Mouse (Mus musculus): ENCODE results near the gene S100pbp.

S100pbp gene

GRCm38 (mm10) chr4:129130755-129131303 lies 58.7 kb downstream of the S100pbp start:
- DNase-seq (ENCODE audit: extremely low read depth, low read depth): peak; percentile 84

- no peak for DNase-seq (ENCODE audit: extremely low read depth, low read depth)
These were observed 59.4 kb downstream of the S100pbp start for GRCm38 (mm10) chr4:129130149-129130548.

- no peak for DNase-seq (ENCODE audit: extremely low read depth, low read depth)
These were observed 60.1 kb downstream of the S100pbp start for GRCm38 (mm10) chr4:129129387-129129786.

GRCm38 (mm10) chr4:129128582-129129338 lies 60.8 kb downstream of the S100pbp start:
- no peak for DNase-seq (ENCODE audit: extremely low read depth, low read depth)

GRCm38 (mm10) chr4:129125736-129126451 lies 63.6 kb downstream of the S100pbp start:
- DNase-seq (ENCODE audit: extremely low read depth, low read depth): no peak

GRCm38 (mm10) chr4:129124652-129125146 lies 64.8 kb downstream of the S100pbp start:
- no peak for DNase-seq (ENCODE audit: extremely low read depth, low read depth)

GRCm38 (mm10) chr4:129122719-129123118 lies 66.8 kb downstream of the S100pbp start:
- DNase-seq (ENCODE audit: extremely low read depth, low read depth): no peak

- no peak for DNase-seq (ENCODE audit: extremely low read depth, low read depth)
These were observed 67.4 kb downstream of the S100pbp start for GRCm38 (mm10) chr4:129122107-129122506.

GRCm38 (mm10) chr4:129121569-129122086 lies 67.9 kb downstream of the S100pbp start, which contains the start of gene Hpca:
TSS of gene Hpca (minus strand) at chr4:129122036.
- DNase-seq (ENCODE audit: extremely low read depth, low read depth): no peak

GRCm38 (mm10) chr4:129120520-129121445 lies 68.7 kb downstream of the S100pbp start:
- no peak for DNase-seq (ENCODE audit: extremely low read depth, low read depth)

- no peak for DNase-seq (ENCODE audit: extremely low read depth, low read depth)
These were observed 69.8 kb downstream of the S100pbp start for GRCm38 (mm10) chr4:129119708-129120107.

- no peak for DNase-seq (ENCODE audit: extremely low read depth, low read depth)
These were observed 71.6 kb downstream of the S100pbp start for GRCm38 (mm10) chr4:129117720-129118510.

GRCm38 (mm10) chr4:129116703-129117102 lies 72.8 kb downstream of the S100pbp start:
- DNase-seq (ENCODE audit: extremely low read depth, low read depth): no peak

- DNase-seq (ENCODE audit: extremely low read depth, low read depth): peak; percentile 45
These were observed 76.2 kb downstream of the S100pbp start for GRCm38 (mm10) chr4:129113083-129113988.

GRCm38 (mm10) chr4:129112231-129112630 lies 77.3 kb downstream of the S100pbp start:
- DNase-seq (ENCODE audit: extremely low read depth, low read depth): no peak

GRCm38 (mm10) chr4:129111350-129111749 lies 78.2 kb downstream of the S100pbp start:
- DNase-seq (ENCODE audit: extremely low read depth, low read depth): no peak

GRCm38 (mm10) chr4:129110804-129111203 lies 78.7 kb downstream of the S100pbp start:
- no peak for DNase-seq (ENCODE audit: extremely low read depth, low read depth)

GRCm38 (mm10) chr4:129108624-129109023 lies 80.9 kb downstream of the S100pbp start:
- DNase-seq (ENCODE audit: extremely low read depth, low read depth): no peak

- no peak for DNase-seq (ENCODE audit: extremely low read depth, low read depth)
These were observed 82.1 kb downstream of the S100pbp start for GRCm38 (mm10) chr4:129107348-129107899.
